Mouse (Mus musculus) urinary bladder, postnatal 4 days (tissue): ENCODE measurements around the gene Pold3.
"Not testable (repeated sequence)": the region's sequence is repeated elsewhere in the genome, so short reads cannot be mapped to it uniquely, and the experiment has no call there.

Source experiments
- DNase-seq, 2 experiments: peaks; one replicate each; pipeline ENCODE4 v3.0.0; 2021 to 2022; ENCODE audit warnings: low spot score in 2 of 2

Pold3 gene

DNA sequence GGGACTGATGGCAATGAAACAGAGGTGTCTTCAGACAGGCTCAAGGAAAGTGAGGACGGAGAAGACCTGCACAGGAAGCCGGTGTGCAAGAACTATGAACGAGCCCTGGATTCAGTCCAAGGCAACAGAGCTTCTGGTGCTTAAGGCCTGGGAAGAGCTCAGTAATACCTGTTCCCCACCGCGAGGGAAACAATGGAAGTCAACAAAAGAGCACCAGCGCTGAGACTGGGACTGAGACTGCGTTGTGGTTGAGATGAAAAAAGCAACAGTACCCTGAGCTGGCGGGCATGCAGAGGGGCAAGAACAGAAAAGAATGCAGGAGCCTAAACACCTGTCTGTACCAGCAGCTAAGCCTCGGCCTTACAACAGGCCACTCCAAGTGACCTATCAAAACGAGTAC lies 9.9 kb downstream of the Pold3 start:
- DNase-seq, result no peak

DNA sequence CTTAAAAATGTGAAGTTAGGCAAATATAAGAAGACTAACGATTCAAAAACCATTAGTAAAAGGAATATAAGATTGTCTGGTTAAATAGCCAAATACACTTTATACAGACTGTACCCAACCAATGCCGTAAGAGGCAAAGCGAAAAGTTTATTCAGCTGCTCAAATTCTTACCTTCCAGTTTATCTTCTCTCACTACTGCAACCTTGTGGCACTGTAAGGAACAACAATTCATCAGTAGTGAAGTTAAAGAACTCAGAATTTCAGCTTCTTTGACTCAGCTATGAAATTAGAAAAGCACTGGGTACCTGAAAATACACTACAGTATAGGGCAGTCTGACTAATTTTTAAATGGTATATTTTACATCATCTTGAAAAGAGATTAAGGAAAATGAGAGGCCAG lies 13.0 kb downstream of the Pold3 start:
- DNase-seq, result no peak

DNA sequence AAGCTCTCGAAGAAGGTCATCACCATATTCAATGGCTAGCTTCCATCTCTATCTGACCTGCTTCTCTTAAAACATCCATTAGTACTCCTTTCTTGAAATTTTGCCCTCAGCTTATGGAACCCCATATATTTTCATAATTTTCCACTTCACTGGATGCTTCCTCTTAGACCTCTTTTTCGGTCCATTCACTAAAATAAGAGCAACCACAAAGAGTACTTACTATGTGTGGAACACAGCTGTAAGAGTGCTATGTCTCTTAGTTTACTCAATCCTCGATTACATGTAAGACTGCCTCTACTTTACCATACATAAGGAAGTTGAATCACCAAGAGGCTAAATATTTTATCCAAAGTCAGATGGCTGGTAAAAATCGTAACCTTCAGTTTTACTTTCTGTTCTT lies 16.7 kb downstream of the Pold3 start:
- no peak for DNase-seq

DNA sequence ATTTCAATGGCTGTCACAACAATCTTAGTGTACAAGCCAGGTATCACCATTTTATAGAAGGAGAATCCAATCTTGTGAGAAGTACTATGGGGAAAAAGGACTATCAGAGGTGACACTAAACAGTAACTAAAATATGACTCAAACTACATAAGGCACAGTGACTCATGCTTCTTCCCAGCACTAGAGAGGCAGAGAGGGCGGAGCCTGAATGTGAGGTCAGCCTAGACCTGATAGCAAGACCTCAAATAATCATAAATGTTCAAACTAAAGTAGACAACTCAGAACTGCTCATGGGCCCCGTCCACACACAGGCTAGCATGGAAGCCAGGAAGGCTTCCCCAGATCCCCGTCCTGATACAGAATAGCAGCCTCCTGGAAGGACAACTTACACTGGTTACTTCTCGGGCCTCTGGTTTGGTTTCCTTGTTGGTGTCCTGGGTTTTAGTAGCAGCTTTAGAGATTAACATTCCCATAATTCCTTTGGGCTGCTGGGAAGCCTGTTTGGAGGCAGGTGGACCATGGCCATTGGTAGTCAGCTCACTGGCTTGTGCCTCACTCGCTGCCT lies 21.3 kb downstream of the Pold3 start:
- no peak for DNase-seq

DNA sequence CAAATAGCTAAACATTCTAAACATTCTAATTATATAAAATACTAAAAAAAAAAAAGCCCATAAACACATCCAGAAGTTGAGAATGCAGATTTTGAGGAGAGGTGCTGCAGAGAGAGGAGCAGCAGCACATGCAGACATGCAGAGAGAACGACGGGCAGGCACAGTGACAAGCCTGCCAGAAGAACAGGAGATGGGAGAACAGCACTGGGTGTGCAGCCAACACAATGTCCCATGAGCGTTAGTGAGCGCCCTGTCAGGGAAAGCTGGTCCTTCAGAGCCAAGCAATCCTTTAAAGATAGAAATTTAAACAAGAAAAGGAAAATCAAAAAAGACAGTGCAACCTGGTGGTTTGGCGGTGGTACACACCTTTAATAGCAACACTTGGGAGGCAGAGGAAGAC lies 34.5 kb downstream of the Pold3 start:
- DNase-seq, result no peak

DNA sequence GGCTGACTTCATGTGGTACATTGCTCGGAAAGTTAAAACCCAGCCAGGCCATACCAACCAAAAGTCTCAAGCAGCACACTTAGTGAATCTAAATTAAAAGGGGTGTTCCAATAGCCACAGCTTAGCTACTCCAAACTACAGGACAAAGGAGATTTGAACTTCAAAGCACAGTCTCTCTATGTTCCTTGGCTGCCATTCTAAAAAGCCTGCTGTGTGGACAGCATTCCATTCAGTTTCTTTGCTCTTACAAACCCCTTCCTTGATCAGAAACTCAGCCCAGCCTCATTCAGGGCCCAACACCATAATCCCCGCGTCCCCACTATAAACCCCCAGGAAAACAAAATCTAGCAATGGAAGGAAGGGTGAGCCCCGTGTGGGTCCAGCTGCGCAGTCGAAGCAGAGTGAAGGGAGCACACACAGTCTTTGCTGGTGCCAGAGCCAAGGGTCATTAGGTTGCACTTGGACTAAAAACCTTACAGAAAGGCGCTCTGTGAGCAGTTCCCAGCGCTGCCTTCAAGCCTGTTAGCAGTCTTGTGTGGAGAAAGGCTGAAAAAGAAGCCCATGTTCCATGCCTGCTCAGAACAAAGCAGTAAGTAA lies 35.1 kb downstream of the Pold3 start:
- no peak for DNase-seq

DNA sequence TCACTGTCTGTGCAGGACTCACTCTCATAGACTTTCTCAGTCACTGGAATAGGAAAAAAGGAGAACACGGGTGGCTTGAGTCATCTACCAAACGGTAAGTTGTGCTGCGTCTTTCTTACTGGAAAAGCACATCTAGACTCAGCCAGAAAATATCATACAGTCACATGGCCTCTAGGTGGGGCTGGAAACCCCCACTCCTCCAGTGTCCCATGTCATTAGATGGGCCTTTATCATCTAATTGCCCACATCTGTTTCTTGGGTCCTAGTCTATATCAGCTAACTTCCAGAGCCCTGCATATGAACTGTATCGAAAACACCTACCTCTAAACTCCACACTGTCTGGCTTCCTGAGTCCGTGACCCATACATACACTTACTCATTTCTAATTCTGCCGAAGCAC lies 37.6 kb downstream of the Pold3 start:
- DNase-seq, result no peak

DNA sequence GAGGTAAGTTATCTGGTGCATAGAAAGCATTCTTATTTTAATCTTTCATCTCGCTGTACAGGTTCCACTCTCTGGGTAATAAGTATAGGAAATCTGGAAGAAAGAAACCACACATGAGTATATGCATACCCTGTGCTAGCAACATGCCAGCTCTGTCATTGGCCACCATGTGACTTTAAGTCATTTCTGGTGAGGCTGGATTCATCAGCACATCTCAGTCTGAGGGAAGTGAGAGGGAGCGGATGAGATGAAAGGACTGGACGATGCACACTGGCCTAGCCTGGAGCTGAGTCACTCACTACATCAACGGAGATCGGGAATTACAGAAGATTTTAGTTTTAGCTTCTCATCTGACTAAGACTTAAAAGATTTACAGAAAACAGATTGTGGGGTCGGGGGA lies 38.5 kb downstream of the Pold3 start:
- DNase-seq, result no peak

DNA sequence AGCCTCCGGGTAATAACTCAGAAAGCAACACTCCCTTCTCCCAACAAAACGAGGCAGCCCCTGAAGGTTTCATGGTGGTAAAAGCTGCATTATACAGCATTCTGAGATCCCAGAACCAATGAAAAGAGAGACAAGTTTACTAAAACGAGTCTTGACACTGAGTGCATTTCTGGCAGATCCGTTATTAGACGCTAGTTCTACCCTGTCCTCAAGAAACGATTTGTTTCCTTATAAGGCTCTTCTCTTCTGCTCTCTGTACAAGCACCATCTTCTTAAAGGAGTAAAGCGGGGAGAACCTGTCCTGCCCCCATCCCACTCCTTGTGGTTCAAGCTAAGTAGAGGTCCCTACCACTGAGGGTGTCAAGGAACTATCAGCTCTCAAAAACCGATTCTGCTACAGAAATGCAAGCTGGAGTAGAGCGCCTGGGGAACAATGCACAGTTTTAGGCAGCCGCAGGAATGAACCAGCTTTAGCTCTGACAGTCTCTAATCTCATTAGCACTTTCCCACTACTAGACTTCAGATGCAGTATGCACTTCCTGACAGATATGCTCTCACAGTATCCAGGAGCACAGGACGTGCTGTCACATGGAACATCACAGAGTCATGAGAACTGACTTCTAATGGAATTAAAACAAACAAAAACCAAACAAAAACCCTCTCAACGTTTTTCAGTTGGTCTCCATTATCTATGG lies 41.1 kb downstream of the Pold3 start:
- DNase-seq, result no peak

DNA sequence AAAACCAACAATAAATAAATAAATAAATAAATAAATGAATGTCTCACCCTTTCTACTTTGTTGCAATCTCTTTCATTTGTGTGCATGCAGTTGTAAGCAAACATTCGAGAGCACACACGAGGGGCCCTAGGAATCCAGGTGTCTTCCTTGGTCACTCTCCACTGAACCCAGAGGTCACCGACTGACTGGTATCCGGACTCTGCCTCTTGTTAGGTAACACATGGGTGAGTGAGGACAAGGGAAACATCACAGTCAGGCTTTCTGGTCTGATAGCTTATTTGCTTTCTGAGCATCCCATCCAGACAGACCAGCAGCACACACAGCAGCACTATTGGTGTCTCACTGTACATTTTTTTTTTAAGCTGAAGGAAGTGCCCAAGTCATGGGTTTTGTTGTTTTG lies 44.3 kb downstream of the Pold3 start:
- peak in 1 of 2 experiments; percentile 26 for DNase-seq

DNA sequence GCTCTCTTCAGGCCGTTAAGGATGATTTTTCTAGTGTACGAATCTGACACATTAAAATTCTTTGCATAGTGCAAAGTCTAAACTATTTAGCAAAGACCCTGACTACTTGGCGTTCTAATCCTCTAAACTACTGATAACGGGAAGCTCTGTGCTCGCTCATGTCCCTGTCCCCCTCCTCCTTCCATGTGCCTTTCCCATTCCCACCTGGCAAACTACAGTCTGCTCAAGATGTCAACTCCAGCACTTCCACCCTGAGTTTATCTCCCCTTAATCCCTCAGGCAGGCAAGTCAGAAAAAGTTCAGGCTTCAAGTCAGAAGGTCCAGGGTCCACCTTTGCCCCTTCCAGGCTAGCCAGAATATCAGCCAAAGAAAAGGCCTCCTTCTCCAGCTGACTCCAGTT lies 45.1 kb downstream of the Pold3 start:
- DNase-seq, result peak in 1 of 2 experiments; percentile 38

DNA sequence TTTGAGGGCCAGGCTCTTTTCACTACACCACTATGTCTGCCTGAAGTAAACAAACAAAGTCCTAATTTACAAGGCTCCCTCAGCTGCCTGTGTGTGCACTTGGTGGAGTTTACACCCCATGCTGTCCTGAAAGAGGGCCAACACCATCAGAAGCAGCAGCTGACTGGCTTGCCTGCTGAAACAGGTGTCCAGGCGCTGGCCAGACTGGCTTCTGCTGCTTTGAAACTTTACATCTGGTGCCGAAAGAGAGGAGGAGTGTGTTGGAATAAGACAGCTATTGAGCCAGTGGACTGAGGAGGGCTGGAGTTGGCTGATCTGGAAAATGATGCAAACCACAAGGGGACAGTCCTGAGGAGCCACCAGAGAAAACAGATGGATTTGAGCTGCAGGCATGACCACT lies 47.4 kb downstream of the Pold3 start:
- DNase-seq, result peak in 1 of 2 experiments; percentile 51

DNA sequence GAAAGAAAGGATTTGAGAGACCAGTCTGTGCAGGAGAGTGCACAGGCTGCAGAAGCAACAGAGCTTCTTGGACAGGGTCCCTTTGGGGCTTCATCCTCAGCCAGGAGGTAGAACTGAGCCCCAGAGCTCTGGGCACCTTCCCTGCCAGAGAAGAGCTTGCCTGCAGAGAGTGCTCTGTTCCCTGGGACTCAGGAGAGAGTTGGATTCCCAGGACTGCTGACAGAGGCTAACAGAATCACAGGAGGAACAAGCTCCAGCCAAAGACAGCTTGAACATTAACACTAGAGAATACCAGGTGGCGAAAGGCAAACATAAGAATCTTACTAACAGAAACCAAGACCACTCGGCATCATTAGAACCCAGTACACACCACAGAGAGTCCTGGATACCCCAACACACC lies 68.4 kb downstream of the Pold3 start:
- DNase-seq, result not testable (repeated sequence)

DNA sequence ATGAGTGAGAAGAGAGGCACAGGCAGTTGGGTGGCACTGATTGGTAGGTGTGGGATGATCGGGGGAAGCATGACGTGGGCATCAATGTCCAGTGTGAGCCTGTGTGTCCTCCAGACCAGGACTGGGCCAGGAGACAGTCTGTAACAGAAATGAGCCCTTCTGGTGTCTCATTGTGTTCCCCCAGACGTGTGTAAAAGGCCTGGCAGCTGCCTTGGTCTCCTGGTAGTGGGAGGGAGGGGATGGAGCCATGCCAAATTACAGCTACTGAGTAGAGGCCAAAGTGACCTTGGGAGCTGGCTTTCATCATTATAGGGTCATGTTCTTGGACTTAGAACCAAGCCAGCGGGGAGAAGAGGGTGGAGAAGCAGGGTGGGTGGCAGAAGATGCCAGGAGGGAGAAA lies 69.5 kb downstream of the Pold3 start:
- no peak for DNase-seq

DNA sequence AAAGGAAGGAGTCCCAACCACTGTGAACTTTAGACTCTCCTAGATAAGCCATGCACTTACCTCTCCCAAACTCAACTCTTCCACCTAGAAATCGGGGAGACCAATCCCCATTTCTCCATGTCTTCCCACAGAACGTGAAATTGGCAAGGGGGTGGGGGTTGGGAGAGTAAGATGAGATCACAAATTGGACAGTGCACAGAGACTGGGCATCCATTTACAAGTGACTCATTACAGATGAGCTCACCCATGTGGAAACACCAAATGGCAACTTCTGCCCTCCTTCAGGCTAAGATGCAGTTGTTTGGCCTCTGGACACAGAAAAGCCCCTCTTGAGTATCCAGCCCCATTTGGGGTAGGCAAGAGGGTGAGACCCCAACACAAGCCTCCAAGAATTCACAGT lies 74.9 kb downstream of the Pold3 start:
- DNase-seq, result no peak

DNA sequence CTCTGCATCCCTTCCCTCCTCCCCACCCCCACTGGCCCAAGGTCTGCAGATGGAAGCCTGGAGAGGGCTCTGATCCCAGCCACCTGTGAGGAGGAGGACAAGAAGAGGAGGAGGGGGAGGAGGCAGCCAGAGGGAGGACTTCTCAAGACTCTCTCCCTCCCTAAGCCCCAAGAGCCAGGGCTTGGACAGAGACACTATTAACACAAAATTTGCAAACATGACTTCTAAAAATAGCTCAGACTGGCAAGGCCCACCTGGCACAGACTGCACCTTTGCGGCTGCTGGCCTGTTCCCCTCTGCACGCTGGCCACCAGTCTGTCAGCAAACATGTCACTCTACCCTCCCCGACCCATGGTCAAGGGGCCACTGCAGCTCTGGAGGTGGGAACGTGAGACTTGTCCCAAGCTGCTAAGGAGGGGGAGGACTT lies 77.7 kb downstream of the Pold3 start:
- no peak for DNase-seq

DNA sequence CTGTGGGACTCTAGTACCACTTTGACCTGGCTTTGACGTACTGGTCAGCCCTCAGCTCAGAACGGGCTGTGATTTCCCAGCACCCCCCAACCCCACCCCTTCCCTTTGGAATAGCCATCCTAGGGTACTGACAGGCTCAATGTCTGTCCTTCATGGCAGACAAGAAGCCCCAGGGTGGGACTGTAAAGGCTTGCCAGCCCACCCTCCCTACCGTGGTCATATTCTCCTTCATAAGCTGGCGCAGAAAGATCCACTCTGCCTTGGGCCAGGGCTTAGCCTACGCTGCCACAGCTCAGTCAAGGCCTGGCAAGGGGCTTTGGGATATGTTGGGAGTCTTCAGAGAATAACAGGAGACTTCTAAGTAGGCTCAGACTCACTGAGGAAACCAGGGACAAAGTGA lies 78.3 kb downstream of the Pold3 start:
- DNase-seq, result no peak

DNA sequence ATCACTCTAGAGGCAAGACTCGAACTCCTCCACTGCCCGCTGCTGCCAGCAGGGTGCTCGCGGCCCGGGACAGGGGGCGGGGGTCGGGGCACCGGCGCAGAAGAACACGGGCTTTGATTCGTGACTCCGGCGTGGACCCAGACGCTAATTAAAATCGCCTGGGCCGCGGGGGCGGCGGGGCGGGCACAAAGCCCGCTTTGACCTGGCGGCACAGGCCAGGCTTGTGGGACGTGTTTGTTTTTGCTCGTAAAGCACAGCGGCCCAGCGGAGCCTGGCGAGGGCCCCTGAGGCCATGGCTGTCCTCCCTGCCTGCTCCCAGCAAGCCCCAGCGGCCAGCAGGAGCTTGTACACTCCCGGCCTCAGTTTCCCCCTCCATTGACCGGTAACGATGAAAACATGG lies 79.2 kb downstream of the Pold3 start:
- DNase-seq, result no peak

DNA sequence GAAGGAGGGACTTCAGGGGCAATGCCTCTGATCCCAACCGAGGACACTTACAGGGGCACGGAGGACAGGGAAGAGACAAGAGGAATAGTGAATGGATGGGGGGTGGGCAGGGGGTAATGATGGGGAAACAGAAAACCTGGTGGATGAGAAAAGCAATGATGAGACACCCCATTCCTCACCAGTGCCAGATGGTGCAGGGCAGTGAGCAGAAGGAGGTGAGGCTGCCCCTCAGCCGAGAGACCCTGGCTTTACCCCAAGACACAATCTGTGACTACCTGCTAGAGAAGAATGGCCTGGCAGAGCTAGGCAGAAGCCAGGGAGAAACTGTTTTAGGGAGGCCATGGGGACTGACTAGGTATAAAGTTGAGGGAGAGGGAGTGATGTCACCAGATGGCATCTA lies 84.9 kb downstream of the Pold3 start:
- no peak for DNase-seq

DNA sequence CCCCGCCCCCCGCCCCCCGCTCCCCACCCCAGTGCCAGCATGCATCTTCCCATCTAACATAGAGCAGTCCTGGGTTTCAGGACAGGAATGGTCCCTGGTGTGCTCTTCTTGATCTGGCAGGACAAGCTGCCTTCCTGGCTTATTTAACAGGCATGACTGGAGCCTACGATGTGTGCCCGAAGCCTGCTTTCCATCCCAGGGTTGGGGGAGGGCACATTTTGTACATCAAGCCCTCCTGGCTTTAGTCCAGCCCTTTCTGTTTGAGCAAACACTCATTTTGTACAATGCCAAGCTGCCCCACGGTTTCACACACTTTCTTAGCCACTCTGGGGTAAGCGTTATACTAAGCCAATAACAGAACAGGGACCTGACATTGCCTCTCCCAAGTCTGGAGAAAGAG lies 85.3 kb downstream of the Pold3 start:
- DNase-seq, result no peak

DNA sequence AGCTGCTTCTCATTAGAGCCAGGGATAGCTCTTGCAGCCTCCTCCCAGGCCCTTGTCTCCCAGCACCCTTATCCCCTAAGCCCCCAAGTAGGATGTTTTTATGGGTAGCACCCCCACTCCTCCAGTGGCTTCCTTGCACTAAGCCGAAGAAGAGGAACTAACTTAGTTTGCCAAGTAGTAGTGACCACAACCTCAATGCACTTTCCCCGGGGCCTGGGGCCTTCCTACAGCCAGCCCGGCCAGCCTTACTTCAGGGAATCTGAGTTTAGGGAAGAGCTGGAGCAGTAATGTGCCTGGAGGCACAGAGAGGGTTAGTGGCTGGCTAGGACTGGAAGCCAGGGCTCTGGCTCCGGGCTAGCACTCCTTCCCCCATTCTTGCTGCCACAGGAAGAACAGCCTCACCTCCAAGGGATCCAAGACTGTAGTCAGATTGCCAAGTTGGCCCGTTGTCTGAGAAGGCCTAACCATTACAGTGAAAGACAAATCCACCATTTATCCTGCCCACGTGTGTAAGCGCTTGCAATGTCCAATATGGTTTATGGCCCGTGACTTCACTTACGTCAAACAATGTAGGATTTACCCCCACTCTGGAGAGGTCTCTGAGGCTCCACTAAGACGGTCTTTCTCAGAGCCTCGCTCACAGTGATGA lies 86.4 kb downstream of the Pold3 start:
- DNase-seq, result no peak

DNA sequence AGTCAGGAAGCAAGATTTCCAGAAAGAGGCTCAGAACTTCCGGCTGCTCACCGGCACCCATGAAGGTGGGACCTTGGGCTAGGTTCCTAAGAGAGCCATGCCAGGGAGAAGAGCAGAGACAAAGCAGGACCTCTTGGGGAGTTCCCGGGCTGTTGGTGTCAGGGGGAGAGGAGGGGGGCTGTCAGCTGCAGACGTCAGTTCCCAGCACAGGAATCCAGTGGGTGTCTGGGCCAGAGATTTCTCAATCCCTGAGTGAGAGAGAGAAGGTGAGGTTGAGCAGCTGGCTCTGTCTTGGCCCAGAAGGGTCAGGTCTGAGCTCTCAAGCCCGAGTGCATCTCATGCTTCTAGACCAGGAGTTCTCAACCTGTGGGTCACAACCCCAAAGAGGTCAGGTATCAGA lies 87.7 kb downstream of the Pold3 start:
- no peak for DNase-seq
